Mouse (Mus musculus) midbrain, embryonic 15.5 days (tissue): ENCODE measurements around the gene Cdiptos. TPM values are rescaled to one million over a fixed set of nuclear protein-coding genes. Genes with fewer than 3 reads are reported as not detected.

Source experiments
- ATAC-seq: fragments of 200-750 bp; cut with Nextera tagmentation; replicated peaks from 2 replicates; pipeline ENCODE4 v1.8.0; 2017; ENCODE audit warnings: moderate TSS enrichment
- H3K27ac ChIP-seq: fragments of 300-500 bp; sonication (generic); 2 replicates; pipeline ENCODE4 v1.5.1; 2015; ENCODE audit warnings: mild to moderate bottlenecking, inconsistent platforms
- H3K27me3 ChIP-seq: fragments of 300-500 bp; sonication (generic); replicated peaks from 2 replicates; pipeline ENCODE4 v1.6.1; 2015; ENCODE audit warnings: inconsistent platforms
- H3K36me3 ChIP-seq: fragments of 300-500 bp; sonication (generic); replicated peaks from 2 replicates; pipeline ENCODE4 v1.6.1; 2015; ENCODE audit warnings: inconsistent platforms
- H3K4me1 ChIP-seq: fragments of 300-500 bp; sonication (generic); 2 replicates; pipeline ENCODE4 v1.6.1; 2015; ENCODE audit warnings: inconsistent platforms
- H3K4me2 ChIP-seq: fragments of 300-500 bp; sonication (generic); 2 replicates; pipeline ENCODE4 v1.6.1; 2015; ENCODE audit warnings: inconsistent platforms, mild to moderate bottlenecking, moderate library complexity
- H3K4me3 ChIP-seq: fragments of 300-500 bp; sonication (generic); 2 replicates; pipeline ENCODE4 v1.5.1; 2015; ENCODE audit warnings: mild to moderate bottlenecking, inconsistent platforms
- H3K9ac ChIP-seq: fragments of 300-500 bp; sonication (generic); 2 replicates; pipeline ENCODE4 v1.6.1; 2015; ENCODE audit warnings: mild to moderate bottlenecking, inconsistent platforms
- H3K9me3 ChIP-seq: fragments of 300-500 bp; sonication (generic); 2 replicates; pipeline ENCODE4 v1.6.1; 2016; ENCODE audit warnings: inconsistent platforms
- WGBS: fragments of 180-500 bp; shearing (Covaris S2); methylation state at CpG from one replicate; pipeline ENCODE4 v1.1.7; 2015; ENCODE audit warnings: mixed read lengths; 5-methylcytosine and 5-hydroxymethylcytosine counted together
- polyA plus RNA-seq: library from polyadenylated mRNA; unstranded; fragments of >200 nt; fragmentation: Nextera tagmentation; extraction: Ambion mirVana; gene quantifications from 2 replicates; pipeline ENCODE4 v1.2.1, GENCODE M21; 2015

Cdiptos gene
- polyA plus RNA-seq, 1 experiment from 2014 or later: 1.1 TPM

DNA sequence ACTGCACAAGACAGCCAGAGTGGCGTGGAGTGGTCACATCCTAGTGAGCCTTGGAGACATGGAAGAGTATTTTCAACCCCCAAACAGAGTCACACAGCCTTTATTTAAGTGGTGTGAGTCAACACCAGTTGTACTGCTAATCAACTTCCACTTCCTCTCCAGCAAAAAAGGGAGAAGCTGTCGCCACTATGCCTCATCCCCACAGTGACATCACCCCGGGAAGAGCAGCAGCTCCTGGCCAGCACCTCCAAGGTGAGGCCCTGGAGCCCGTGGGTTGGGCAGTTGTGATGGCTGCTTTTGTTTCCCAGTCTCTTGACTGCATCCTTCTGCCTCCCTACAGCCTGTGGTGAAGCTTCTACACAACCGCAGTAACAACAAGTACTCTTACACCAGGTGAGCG lies 34.7 kb downstream of the Cdiptos start:
- H3K4me1 ChIP-seq: no peaks in the 10 kb centered on the region
- no peaks in the 10 kb centered on the region for H3K27me3 ChIP-seq
- H3K36me3 ChIP-seq: peaks cover 13% of the 10 kb centered on the region; the same call in 1 of the 2 replicates
- no peak overlapping the region for H3K9ac ChIP-seq
- H3K4me2 ChIP-seq: no peak overlapping the region
- H3K27ac ChIP-seq: no peak overlapping the region
- no peak for ATAC-seq
- no peaks in the 10 kb centered on the region for H3K9me3 ChIP-seq
- H3K4me3 ChIP-seq: no peak overlapping the region
- 55% methylated on average over 6 of the region's 6 CpGs for WGBS

DNA sequence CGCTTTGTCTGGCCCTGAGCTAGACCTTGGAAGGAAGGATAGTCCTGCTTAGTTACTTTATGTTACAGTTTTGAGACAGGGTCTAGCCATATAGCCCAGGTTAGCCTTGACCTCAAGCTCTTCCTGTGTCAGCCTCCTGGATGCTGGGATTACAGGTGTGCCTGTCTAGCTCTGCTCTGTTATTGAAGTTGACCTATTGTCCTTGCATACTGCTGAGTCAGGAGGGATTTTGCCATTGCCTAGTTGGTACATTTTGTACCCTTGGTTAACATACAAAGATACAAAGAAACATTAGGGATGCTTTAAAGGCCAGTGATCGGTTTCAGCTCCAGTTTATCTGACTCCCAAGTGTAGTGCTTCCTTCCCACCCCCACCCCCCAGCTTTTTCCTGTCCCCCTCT lies 43.2 kb downstream of the Cdiptos start:
- Histone ChIP-seq H3K9me3 (no peaks in the 10 kb centered on the region), H3K27me3 (no peaks in the 10 kb centered on the region), H3K4me2 (no peak overlapping the region), H3K9ac (no peak overlapping the region), H3K4me1 (peaks cover 13% of the 10 kb centered on the region), H3K27ac (no peak overlapping the region), H3K4me3 (no peak overlapping the region), H3K36me3 (peaks cover 6% of the 10 kb centered on the region; the same call in 1 of the 2 replicates)
- ATAC-seq: no peak
- WGBS: 94% methylated on average over 2 of the region's 2 CpGs

DNA sequence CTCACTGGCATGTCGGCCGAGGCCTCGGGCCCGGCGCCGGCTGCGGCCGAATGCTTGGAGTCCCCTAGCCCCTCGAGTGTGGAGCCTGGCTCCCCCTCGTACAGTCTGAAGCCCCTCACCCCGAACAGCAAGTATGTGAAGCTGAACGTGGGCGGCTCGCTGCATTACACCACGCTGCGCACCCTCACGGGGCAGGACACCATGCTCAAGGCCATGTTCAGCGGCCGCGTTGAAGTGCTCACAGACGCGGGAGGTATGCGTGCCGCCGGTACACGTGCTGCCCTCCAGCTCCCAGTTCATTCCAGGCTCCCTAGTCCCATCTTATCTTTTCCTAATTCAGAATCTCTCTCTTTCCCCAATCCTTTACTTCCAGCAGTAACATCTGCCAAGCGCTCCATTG lies 46.9 kb downstream of the Cdiptos start:
- peak; percentile 87 for ATAC-seq
- Histone ChIP-seq H3K4me1 (peaks cover 13% of the 10 kb centered on the region), H3K9me3 (no peaks in the 10 kb centered on the region), H3K27ac (peak overlapping the region; percentile 86), H3K4me3 (peak overlapping the region; percentile 98), H3K4me2 (peak overlapping the region; percentile 94), H3K36me3 (no peaks in the 10 kb centered on the region), H3K9ac (peak overlapping the region; percentile 88), H3K27me3 (no peaks in the 10 kb centered on the region)
- 0% methylated on average over 27 of the region's 27 CpGs for WGBS

DNA sequence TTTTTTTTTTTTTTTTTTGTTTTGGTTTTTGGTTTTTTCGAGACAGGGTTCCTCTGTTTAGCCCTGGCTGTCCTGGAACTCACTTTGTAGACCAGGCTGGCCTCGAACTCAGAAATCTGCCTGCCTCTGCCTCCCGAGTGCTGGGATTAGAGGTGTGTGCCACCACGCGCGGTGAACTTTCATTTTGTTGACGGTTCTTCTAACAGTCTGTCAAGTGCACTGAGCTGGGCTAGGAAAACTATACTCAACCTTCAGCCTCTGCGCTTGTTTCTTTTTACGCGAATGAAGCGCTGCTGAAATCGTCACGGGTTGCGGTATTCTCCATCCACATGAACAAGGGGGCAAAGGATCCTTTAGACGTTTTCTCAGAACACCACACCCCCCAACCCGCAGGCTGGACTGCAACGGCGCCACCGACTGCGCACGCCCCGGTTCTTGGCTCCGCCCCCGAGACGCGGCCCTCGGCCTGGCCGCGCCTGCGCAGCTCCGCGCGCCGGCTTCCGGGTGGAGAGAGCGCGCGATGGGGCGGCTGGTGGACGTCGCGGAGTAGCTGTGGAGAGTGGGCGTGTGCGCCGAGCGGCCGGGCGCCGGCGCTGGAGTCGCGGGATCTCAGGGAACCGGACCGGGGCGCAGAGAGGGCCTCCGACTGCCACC lies 47.4 kb downstream of the Cdiptos start, which contains the start of gene Kctd13:
Kctd13 (plus strand) TSS at position 496 of the 654 bp plus-strand sequence.
- peak within 1 kb of the TSS; percentile 98 for H3K4me3 ChIP-seq
- H3K27me3 ChIP-seq: no peaks in the 10 kb centered on the region
- peaks cover 13% of the 10 kb centered on the region for H3K4me1 ChIP-seq
- ATAC-seq: peak; percentile 96
- no peaks in the 10 kb centered on the region for H3K36me3 ChIP-seq
- no peaks in the 10 kb centered on the region for H3K9me3 ChIP-seq
- peak within 1 kb of the TSS; percentile 94 for H3K4me2 ChIP-seq
- H3K9ac ChIP-seq: peak within 1 kb of the TSS; percentile 88
- WGBS: 3% methylated on average over 56 of the region's 56 CpGs
- peak within 1 kb of the TSS; percentile 86 for H3K27ac ChIP-seq

DNA sequence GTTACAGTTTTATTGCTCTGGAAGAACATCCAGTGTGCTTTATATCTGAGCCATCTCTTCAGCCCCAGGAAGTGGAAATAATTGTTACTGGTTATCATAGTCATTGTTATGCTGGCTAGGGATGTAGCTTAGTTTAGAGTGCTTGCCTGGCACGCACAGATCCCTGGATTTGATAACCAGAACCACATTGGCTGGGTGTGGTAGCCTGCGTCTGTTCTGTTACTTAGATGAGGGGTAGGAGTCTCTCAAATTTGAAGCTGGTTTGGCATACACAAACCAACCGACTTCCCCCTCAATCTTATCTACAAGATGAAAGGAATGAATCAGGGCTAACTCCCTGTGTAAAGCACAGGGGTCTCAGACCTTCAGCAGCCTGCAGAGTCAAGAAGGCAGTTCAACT lies 49.6 kb downstream of the Cdiptos start:
- Histone ChIP-seq H3K27ac (no peak overlapping the region), H3K4me1 (peaks cover 22% of the 10 kb centered on the region), H3K4me2 (no peak overlapping the region), H3K27me3 (no peaks in the 10 kb centered on the region), H3K9ac (no peak overlapping the region), H3K9me3 (no peaks in the 10 kb centered on the region), H3K4me3 (no peak overlapping the region), H3K36me3 (no peaks in the 10 kb centered on the region)
- no peak for ATAC-seq
- WGBS: 72% methylated on average over 3 of the region's 3 CpGs

DNA sequence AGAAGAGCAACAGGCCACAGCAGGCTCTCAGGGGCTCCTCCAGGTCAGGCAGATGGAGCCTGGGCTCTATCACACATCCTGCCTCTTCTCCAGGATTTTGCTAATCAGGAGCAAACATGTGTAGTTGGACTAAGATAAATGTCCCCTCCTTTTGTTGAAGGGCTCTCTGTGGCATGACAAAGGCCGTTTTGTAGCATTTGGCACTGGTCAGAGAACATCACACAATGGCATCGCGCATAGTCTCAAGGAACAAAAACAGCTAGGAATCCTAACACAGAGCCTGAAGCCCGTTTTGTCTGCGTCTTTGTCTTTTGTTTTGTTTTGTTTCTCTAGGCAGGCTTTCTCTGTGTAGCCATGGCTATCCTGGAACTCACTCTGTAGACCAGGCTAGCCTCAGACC lies 51.9 kb downstream of the Cdiptos start:
- ATAC-seq: no peak
- Histone ChIP-seq H3K27ac (no peak overlapping the region), H3K9ac (no peak overlapping the region), H3K27me3 (no peaks in the 10 kb centered on the region), H3K4me2 (no peak overlapping the region), H3K4me3 (no peak overlapping the region), H3K36me3 (no peaks in the 10 kb centered on the region), H3K4me1 (peaks cover 10% of the 10 kb centered on the region), H3K9me3 (no peaks in the 10 kb centered on the region)
- WGBS: 52% methylated on average over 5 of the region's 5 CpGs

DNA sequence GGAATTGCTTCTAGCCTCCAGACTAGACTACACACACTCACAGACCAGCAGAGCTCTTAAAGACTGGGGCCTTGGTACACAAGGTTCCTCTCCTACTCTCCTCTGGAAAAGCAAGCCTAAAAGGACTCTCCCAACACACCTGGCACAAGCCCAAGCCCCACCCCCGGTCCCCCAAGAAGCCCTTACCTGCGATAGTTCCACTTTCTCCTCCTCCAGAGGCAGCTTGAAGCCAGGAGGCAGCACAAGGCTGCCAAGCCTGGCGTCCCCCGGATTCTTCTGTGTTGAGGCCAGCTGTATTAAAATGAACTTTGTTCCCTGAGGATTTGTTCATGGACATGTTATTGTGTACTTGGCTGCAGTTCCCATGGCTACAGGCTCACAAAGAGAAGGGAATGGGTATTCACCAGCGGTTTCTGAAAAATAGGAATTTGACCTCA lies 53.3 kb downstream of the Cdiptos start, which contains the start of gene Tmem219:
Tmem219 (minus strand) TSS at position 294 of the 437 bp plus-strand sequence.
- Histone ChIP-seq H3K27ac (peak within 1 kb of the TSS; percentile 56), H3K9ac (peak within 1 kb of the TSS; percentile 3; the same call in 1 of the 2 replicates), H3K4me2 (peak within 1 kb of the TSS; percentile 10), H3K4me3 (no peak within 1 kb of the TSS), H3K4me1 (peaks cover 10% of the 10 kb centered on the region), H3K27me3 (no peaks in the 10 kb centered on the region), H3K36me3 (no peaks in the 10 kb centered on the region), H3K9me3 (no peaks in the 10 kb centered on the region)
- WGBS: 11% methylated on average over 5 of the region's 5 CpGs
- ATAC-seq: no peak

Other genes with a start within 250 kb of the Cdiptos start
- 110 and 111 TPM in 2 replicates for gene Mapk3, start 216.5 kb downstream of the Cdiptos start, polyA plus RNA-seq
- gene Gdpd3, start 209.8 kb downstream of the Cdiptos start, polyA plus RNA-seq: 2.2 and 2.3 TPM in 2 replicates
- 201 and 224 TPM in 2 replicates for gene Ypel3, start 199.1 kb downstream of the Cdiptos start, polyA plus RNA-seq
- 0.37 and 0.57 TPM in 2 replicates for gene Tbx6, start 194.6 kb downstream of the Cdiptos start, polyA plus RNA-seq
- 191 and 192 TPM in 2 replicates for gene Ppp4c, start 183.6 kb downstream of the Cdiptos start, polyA plus RNA-seq
- gene Fam57b, start 178.4 kb downstream of the Cdiptos start, polyA plus RNA-seq: 60.4 and 65.4 TPM in 2 replicates
- not detected in 2 replicates for gene 4930451I11Rik, start 144.5 kb downstream of the Cdiptos start, polyA plus RNA-seq
- gene Doc2a, start 128.7 kb downstream of the Cdiptos start, polyA plus RNA-seq: 19.8 and 23.8 TPM in 2 replicates
- gene Hirip3, start 114.1 kb downstream of the Cdiptos start, polyA plus RNA-seq: 16.7 and 22.8 TPM in 2 replicates
- gene Ino80e, start 113.7 kb downstream of the Cdiptos start, polyA plus RNA-seq: 94.4 and 100 TPM in 2 replicates
- 66.8 and 70.9 TPM in 2 replicates for gene Taok2, start 91.4 kb downstream of the Cdiptos start, polyA plus RNA-seq
- 33.2 and 36.1 TPM in 2 replicates for gene Tmem219, start 53.2 kb downstream of the Cdiptos start, polyA plus RNA-seq
- gene Kctd13, start 47.2 kb downstream of the Cdiptos start, polyA plus RNA-seq: 133 and 136 TPM in 2 replicates
- gene Asphd1, start 26.5 kb downstream of the Cdiptos start, polyA plus RNA-seq: 7.8 and 8.9 TPM in 2 replicates
- gene Sez6l2, start 25.5 kb downstream of the Cdiptos start, polyA plus RNA-seq: 50.5 and 56.2 TPM in 2 replicates
- gene Cdipt, start 184 bp downstream of the Cdiptos start, polyA plus RNA-seq: 136 and 150 TPM in 2 replicates
- 4.0 and 4.5 TPM in 2 replicates for gene Mvp, start 38.5 kb upstream of the Cdiptos start, polyA plus RNA-seq
- 1.0 TPM in 1 of 2 replicates, not detected in the other for gene Pagr1b, start 40.4 kb upstream of the Cdiptos start, polyA plus RNA-seq
- gene Pagr1a, start 41.3 kb upstream of the Cdiptos start, polyA plus RNA-seq: 46.9 and 73.4 TPM in 2 replicates
- 44.9 and 52.6 TPM in 2 replicates for gene Gm42742, start 45.0 kb upstream of the Cdiptos start, polyA plus RNA-seq
- gene Prrt2, start 45.1 kb upstream of the Cdiptos start, polyA plus RNA-seq: 40.7 and 42.3 TPM in 2 replicates
- gene Maz, start 50.9 kb upstream of the Cdiptos start, polyA plus RNA-seq: 78.0 and 89.8 TPM in 2 replicates
- gene Kif22, start 66.4 kb upstream of the Cdiptos start, polyA plus RNA-seq: 21.4 and 24.8 TPM in 2 replicates
- gene Zg16, start 111.2 kb upstream of the Cdiptos start, polyA plus RNA-seq: not detected in 2 replicates
- gene AI467606, start 115.3 kb upstream of the Cdiptos start, polyA plus RNA-seq: 1.9 and 2.3 TPM in 2 replicates
- gene Qprt, start 146.1 kb upstream of the Cdiptos start, polyA plus RNA-seq: 0.76 and 0.83 TPM in 2 replicates
- 0.04 TPM in 1 of 2 replicates, not detected in the other for gene Spn, start 161.7 kb upstream of the Cdiptos start, polyA plus RNA-seq
- gene Cd2bp2, start 220.0 kb upstream of the Cdiptos start, polyA plus RNA-seq: 82.1 and 82.6 TPM in 2 replicates
- gene Tbc1d10b, start 232.4 kb upstream of the Cdiptos start, polyA plus RNA-seq: 39.6 and 44.8 TPM in 2 replicates
- 3.9 and 5.0 TPM in 2 replicates for gene Mylpf, start 232.8 kb upstream of the Cdiptos start, polyA plus RNA-seq